Mouse (Mus musculus) lung, postnatal 4 days (tissue): ENCODE results near the gene Golm1.

ENCODE experiments used
- DNase-seq, 2 experiments: peaks; one replicate each; pipeline ENCODE4 v3.0.0; 2021

The Golm1 gene

GRCm38 (mm10) chr13:59584947-59585647 is 90.5 kb downstream of the Golm1 start, which contains the start of the genes Agtpbp1 and Naa35:
Gene Agtpbp1, minus strand, starts transcription at chr13:59585227.
Gene Naa35, plus strand, starts transcription at chr13:59585259.
- DNase-seq = peak; percentile 99 to 100
